Mouse (Mus musculus) spleen, adult 2 months (tissue): ENCODE measurements at regions not wholly inside any gene's neighbourhood (a gene's known extent, or its start where the extent isn't known, plus 50 kb on each side); places are given as distances from the start of the nearest gene placed in this dataset.

Experiments
- DNase-seq, 2 experiments: peaks; one replicate each; pipeline versions ENCODE4 v3.0.0 to v3.0.0-alpha.2; 2012 to 2021; ENCODE audit warnings: low spot score in 2 of 2, low read depth in 1 of 2
- H3K27ac ChIP-seq: fragments of 200-500 bp; 2 replicates; pipeline ENCODE4 v1.5.1; 2012; ENCODE audit warnings: low read length, inconsistent platforms; ENCODE audit not compliant: insufficient read depth
- H3K27me3 ChIP-seq: fragments of 200-500 bp; 2 replicates; pipeline ENCODE4 v1.6.1; 2012; ENCODE audit warnings: mild to moderate bottlenecking, moderate library complexity, low read length, inconsistent platforms; ENCODE audit not compliant: control insufficient read depth, insufficient read depth
- H3K36me3 ChIP-seq: fragments of 200-500 bp; 2 replicates; pipeline ENCODE4 v1.6.1; 2012; ENCODE audit warnings: mild to moderate bottlenecking, low read length, inconsistent platforms; ENCODE audit not compliant: control insufficient read depth, insufficient read depth
- H3K4me1 ChIP-seq: fragments of 200-500 bp; 2 replicates; pipeline ENCODE4 v1.6.1; 2011; ENCODE audit warnings: inconsistent platforms; ENCODE audit not compliant: control insufficient read depth, insufficient read depth, insufficient read length
- H3K4me3 ChIP-seq: fragments of 200-500 bp; 2 replicates; pipeline ENCODE4 v1.5.1; 2011; ENCODE audit warnings: mild to moderate bottlenecking, inconsistent platforms; ENCODE audit not compliant: insufficient read depth, insufficient read length; ENCODE audit errors: extremely low read depth
- CTCF ChIP-seq: fragments of 200-500 bp; IDR thresholded peaks from 2 replicates; pipeline ENCODE4 v1.5.1; 2011; ENCODE audit warnings: mild to moderate bottlenecking, inconsistent platforms; ENCODE audit not compliant: insufficient read depth, insufficient read length, insufficient replicate concordance; ENCODE audit errors: extremely low read depth
- POLR2A ChIP-seq: fragments of 200-500 bp; IDR thresholded peaks from 2 replicates; pipeline ENCODE4 v1.6.1; 2011; ENCODE audit warnings: low read depth, low read length, inconsistent platforms
- WGBS: fragments of 180-500 bp; shearing (Covaris S2); methylation state at CpG from one replicate; pipeline ENCODE4 v1.1.7; 2018; 5-methylcytosine and 5-hydroxymethylcytosine counted together

GRCm38 (mm10) chr12:32480268-32480667 is 101.8 kb downstream of the Ccdc71l start:
- no peak overlapping the region for H3K4me3 ChIP-seq
- 28% methylated on average over 5 of the region's 5 CpGs for WGBS
- no peaks in the 10 kb centered on the region for H3K36me3 ChIP-seq
- no peaks in the 10 kb centered on the region for H3K4me1 ChIP-seq
- TF ChIP-seq POLR2A (no peak), CTCF (no peak)
- H3K27ac ChIP-seq: no peak overlapping the region
- no peaks in the 10 kb centered on the region for H3K27me3 ChIP-seq
- no peak for DNase-seq

- TF ChIP-seq CTCF: no peak
- TF ChIP-seq POLR2A: no peak
- Histone ChIP-seq H3K27ac (no peak overlapping the region), H3K4me3 (no peak overlapping the region), H3K4me1 (no peaks in the 10 kb centered on the region), H3K36me3 (no peaks in the 10 kb centered on the region), H3K27me3 (no peaks in the 10 kb centered on the region)
- WGBS: 79% methylated on average over 5 of the region's 5 CpGs
- no peak for DNase-seq
Measured at GRCm38 (mm10) chr12:32481051-32481450, 102.5 kb downstream of the Ccdc71l start.

- Histone ChIP-seq H3K4me1 (no peaks in the 10 kb centered on the region), H3K27me3 (no peaks in the 10 kb centered on the region), H3K27ac (no peak overlapping the region), H3K4me3 (no peak overlapping the region), H3K36me3 (no peaks in the 10 kb centered on the region)
- no peak for TF ChIP-seq CTCF
- no peak for TF ChIP-seq POLR2A
- DNase-seq: no peak
- WGBS: 64% methylated on average over 1 of the region's 1 CpGs
Measured at GRCm38 (mm10) chr12:32482343-32482742, 103.8 kb downstream of the Ccdc71l start.

- Histone ChIP-seq H3K4me1 (no peaks in the 10 kb centered on the region), H3K27me3 (no peaks in the 10 kb centered on the region), H3K4me3 (no peak overlapping the region), H3K27ac (no peak overlapping the region), H3K36me3 (no peaks in the 10 kb centered on the region)
- TF ChIP-seq CTCF (no peak), POLR2A (no peak)
- DNase-seq: no peak
Measured at GRCm38 (mm10) chr12:32482777-32483176, 104.3 kb downstream of the Ccdc71l start.

GRCm38 (mm10) chr12:32486246-32486645 is 107.7 kb downstream of the Ccdc71l start:
- Histone ChIP-seq H3K27me3 (no peaks in the 10 kb centered on the region), H3K4me1 (no peaks in the 10 kb centered on the region), H3K4me3 (no peak overlapping the region), H3K27ac (no peak overlapping the region), H3K36me3 (no peaks in the 10 kb centered on the region)
- TF ChIP-seq CTCF: no peak
- no peak for TF ChIP-seq POLR2A
- no peak for DNase-seq
- WGBS: 35% methylated on average over 4 of the region's 4 CpGs

GRCm38 (mm10) chr12:32486729-32487128 is 108.2 kb downstream of the Ccdc71l start:
- Histone ChIP-seq H3K27ac (no peak overlapping the region), H3K4me3 (no peak overlapping the region), H3K4me1 (no peaks in the 10 kb centered on the region), H3K27me3 (no peaks in the 10 kb centered on the region), H3K36me3 (no peaks in the 10 kb centered on the region)
- DNase-seq: no peak
- TF ChIP-seq CTCF (no peak), POLR2A (no peak)
- WGBS: 0% methylated on average over 2 of the region's 2 CpGs

GRCm38 (mm10) chr12:32487883-32488577 is 109.5 kb downstream of the Ccdc71l start:
- Histone ChIP-seq H3K27ac (no peak overlapping the region), H3K27me3 (no peaks in the 10 kb centered on the region), H3K4me1 (no peaks in the 10 kb centered on the region), H3K4me3 (no peak overlapping the region), H3K36me3 (no peaks in the 10 kb centered on the region)
- TF ChIP-seq CTCF (no peak), POLR2A (no peak)
- DNase-seq: no peak
- WGBS: 77% methylated on average over 3 of the region's 3 CpGs
